Mouse (Mus musculus) midbrain, embryonic 14.5 days (tissue): ENCODE measurements around the gene Gabrb1. TPM values are rescaled to one million over a fixed set of nuclear protein-coding genes. Genes with fewer than 3 reads are reported as not detected.

Experiments used
- ATAC-seq: fragments of 200-750 bp; cut with Nextera tagmentation; 2 replicates; pipeline ENCODE4 v1.8.0; 2017; ENCODE audit warnings: moderate number of reproducible peaks, moderate library complexity; ENCODE audit not compliant: low FRiP score, low TSS enrichment
- DNase-seq: peaks from one replicate; pipeline ENCODE4 v3.0.0-alpha.2; 2015
- H3K27ac ChIP-seq: fragments of 300-500 bp; sonication (generic); replicated peaks from 2 replicates; pipeline ENCODE4 v1.5.1; 2014; ENCODE audit warnings: mild to moderate bottlenecking, low read depth, low read length, moderate library complexity
- H3K27me3 ChIP-seq: fragments of 300-500 bp; sonication (generic); 2 replicates; pipeline ENCODE4 v1.6.1; 2014; ENCODE audit warnings: low read length, control low read depth, mixed read lengths; ENCODE audit not compliant: control insufficient read depth, insufficient read depth
- H3K36me3 ChIP-seq: fragments of 300-500 bp; sonication (generic); 2 replicates; pipeline ENCODE4 v1.6.1; 2014; ENCODE audit warnings: low read length, control low read depth; ENCODE audit not compliant: control insufficient read depth, insufficient read depth
- H3K4me1 ChIP-seq: fragments of 300-500 bp; sonication (generic); 2 replicates; pipeline ENCODE4 v1.6.1; 2014; ENCODE audit warnings: mild to moderate bottlenecking, antibody characterized with exemption, low read length, control low read depth; ENCODE audit not compliant: control insufficient read depth, insufficient read depth
- H3K4me2 ChIP-seq: fragments of 300-500 bp; sonication (generic); 2 replicates; pipeline ENCODE4 v1.6.1; 2014; ENCODE audit warnings: mild to moderate bottlenecking, low read length, moderate library complexity
- H3K4me3 ChIP-seq: fragments of 300-500 bp; sonication (generic); replicated peaks from 2 replicates; pipeline ENCODE4 v1.5.1; 2014; ENCODE audit warnings: low read depth, low read length
- H3K9ac ChIP-seq: fragments of 300-500 bp; sonication (generic); replicated peaks from 2 replicates; pipeline ENCODE4 v1.6.1; 2014; ENCODE audit warnings: mild to moderate bottlenecking, low read length, moderate library complexity
- H3K9me3 ChIP-seq: fragments of 300-500 bp; sonication (generic); 2 replicates; pipeline ENCODE4 v1.6.1; 2016; ENCODE audit warnings: low read length, control low read depth, mixed read lengths; ENCODE audit not compliant: control insufficient read depth
- WGBS: fragments of 180-500 bp; shearing (Covaris S2); extraction: QIAGEN DNeasy Blood & Tissue Kit; methylation state at CpG from one replicate; pipeline ENCODE4 v1.1.7; 2014; 5-methylcytosine and 5-hydroxymethylcytosine counted together
- polyA plus RNA-seq: library from polyadenylated mRNA; unstranded; fragments of >200 nt; fragmentation: Nextera tagmentation; extraction: Ambion mirVana; gene quantifications from 2 replicates; pipeline ENCODE4 v1.2.1, GENCODE M21; 2014

Gabrb1 gene
- polyA plus RNA-seq, 1 experiment from 2014 or later: 18.8 TPM

DNA sequence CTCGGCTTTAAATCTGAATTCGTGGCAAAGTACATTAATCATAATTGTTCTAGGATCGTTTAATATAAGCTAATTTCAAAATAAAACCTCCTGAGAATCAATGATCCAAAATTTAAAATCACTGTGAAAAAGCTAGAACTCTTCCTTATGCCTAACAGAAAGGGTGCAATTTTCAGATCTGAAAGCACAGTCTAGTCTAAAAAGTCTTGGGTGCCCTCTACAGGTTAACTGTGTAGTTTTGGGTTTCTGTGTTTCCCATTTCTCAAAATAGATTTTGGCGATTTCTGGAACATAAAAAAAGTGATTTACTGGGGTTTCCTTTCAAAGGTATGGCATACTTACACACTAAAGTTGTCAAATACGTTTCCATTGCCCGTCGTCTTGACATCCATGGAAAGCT lies 436.7 kb downstream of the Gabrb1 start:
- Histone ChIP-seq H3K4me1 (no peaks in the 10 kb centered on the region), H3K27ac (no peak overlapping the region), H3K9ac (no peak overlapping the region), H3K36me3 (no peaks in the 10 kb centered on the region), H3K4me2 (no peak overlapping the region), H3K27me3 (no peaks in the 10 kb centered on the region), H3K9me3 (no peaks in the 10 kb centered on the region), H3K4me3 (no peak overlapping the region)
- peak; percentile 84 for DNase-seq
- no peak for ATAC-seq
- WGBS: 62% methylated on average over 7 of the region's 7 CpGs

DNA sequence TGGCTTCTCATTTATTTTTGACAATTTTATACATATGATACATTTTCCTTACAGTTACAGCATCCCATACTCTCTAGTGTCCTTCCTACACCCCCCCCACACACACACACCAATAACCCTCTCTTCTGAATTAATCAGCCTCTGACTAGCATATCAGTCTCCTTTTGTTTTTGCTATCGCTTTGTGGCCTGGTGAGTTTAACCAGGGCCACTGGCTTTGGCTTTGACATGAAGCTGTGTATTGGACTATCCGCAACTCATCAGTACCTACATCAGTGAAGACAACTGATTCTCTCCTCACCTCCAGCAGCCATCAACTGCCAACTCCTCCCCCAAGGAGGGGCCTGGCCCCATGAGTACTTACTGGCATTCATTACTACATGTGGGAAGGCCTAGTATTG lies 437.1 kb downstream of the Gabrb1 start:
- no peak for DNase-seq
- Histone ChIP-seq H3K36me3 (no peaks in the 10 kb centered on the region), H3K4me2 (no peak overlapping the region), H3K27ac (no peak overlapping the region), H3K4me3 (no peak overlapping the region), H3K9me3 (no peaks in the 10 kb centered on the region), H3K9ac (no peak overlapping the region), H3K27me3 (no peaks in the 10 kb centered on the region), H3K4me1 (no peaks in the 10 kb centered on the region)
- WGBS: 90% methylated on average over 2 of the region's 2 CpGs
- ATAC-seq: no peak

DNA sequence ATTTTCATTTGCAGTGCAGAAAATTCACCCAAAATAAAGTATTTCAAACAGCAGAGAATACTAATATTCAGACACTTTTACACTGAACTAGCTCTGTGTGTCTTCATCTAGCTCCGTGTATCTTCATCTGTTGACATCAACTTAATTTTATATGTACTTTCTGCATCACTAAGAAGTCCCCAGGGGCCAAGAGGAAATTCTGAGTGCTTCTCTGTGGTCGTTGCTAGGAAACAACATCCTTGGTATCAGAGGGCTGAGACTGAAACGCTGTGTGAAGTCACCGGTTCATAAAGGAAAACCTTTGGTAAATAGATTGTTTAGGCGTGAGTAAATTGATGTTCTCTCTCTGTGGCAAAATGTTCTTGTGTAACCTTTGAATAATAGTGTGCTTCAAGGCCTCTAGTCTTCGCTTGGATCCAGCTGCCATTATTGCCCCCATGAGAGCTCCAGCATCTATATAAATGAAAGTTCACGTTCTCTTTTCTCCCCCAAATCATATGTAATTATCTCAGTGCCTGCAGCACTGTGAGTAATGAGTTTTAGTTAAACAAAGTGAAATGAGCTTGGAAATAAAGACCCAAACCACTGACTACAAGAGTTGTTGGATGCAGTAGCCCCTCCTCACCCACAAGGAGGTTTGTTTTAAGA lies 446.5 kb downstream of the Gabrb1 start:
- 49% methylated on average over 7 of the region's 7 CpGs for WGBS
- H3K4me2 ChIP-seq: no peak overlapping the region
- no peak overlapping the region for H3K27ac ChIP-seq
- H3K9ac ChIP-seq: no peak overlapping the region
- no peaks in the 10 kb centered on the region for H3K36me3 ChIP-seq
- no peaks in the 10 kb centered on the region for H3K4me1 ChIP-seq
- H3K4me3 ChIP-seq: no peak overlapping the region
- DNase-seq: peak; percentile 68
- ATAC-seq: peak; percentile 40; the same call in 1 of the 2 replicates
- H3K9me3 ChIP-seq: no peaks in the 10 kb centered on the region
- no peaks in the 10 kb centered on the region for H3K27me3 ChIP-seq

DNA sequence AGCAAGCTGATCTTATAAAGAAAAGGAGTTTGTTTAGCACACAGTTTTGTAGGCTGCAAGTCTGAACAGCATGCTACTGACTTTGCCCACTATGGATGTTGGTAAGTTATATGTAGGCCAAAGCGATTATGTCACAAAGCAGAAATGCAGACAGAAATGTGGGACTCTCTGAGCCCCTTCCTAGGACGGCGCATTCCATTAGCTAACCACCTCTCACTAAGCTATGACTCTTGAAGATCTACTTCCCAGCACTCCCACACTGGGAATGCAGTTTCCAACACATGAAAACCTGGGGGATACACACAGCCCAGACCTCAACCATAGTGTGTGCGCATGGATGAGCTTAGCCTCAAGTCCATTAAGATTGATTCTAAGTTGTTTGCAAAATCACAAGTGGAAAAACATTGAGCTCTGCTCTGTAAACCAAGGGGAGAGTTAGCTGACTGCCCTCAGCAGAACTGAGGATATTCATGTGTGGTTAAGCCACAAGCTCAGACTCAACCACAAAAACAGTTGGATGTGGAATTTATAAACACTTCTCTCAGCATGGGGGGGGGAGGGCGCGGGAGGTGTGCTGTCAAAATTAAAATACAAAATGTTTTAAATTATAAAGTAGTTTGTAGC lies 464.6 kb downstream of the Gabrb1 start:
- DNase-seq (no peak), ATAC-seq (no peak)
- Histone ChIP-seq H3K4me2 (no peak overlapping the region), H3K4me1 (no peaks in the 10 kb centered on the region), H3K36me3 (no peaks in the 10 kb centered on the region), H3K9ac (no peak overlapping the region), H3K27ac (no peak overlapping the region), H3K4me3 (no peak overlapping the region), H3K9me3 (no peaks in the 10 kb centered on the region), H3K27me3 (no peaks in the 10 kb centered on the region)
- WGBS: 96% methylated on average over 6 of the region's 6 CpGs

DNA sequence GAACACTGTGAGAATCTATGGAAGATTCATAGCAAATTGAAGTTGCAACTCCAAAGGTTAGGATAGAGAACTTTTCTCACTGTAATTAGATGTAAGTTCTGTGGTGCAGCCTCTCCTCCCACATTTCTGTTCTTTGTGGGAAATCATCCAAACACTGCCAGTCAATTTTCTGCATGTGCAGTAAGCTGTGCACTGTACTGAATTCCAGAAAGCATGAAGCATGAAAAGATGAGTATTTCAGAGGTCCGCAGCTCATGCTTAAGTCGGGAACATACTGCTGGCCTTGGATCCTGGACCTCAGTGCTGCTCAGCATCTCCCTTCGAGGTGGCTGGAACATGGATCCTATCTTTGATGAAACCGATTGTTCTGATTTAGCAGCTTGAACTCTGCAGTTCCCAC lies 468.8 kb downstream of the Gabrb1 start:
- WGBS: 91% methylated on average over 4 of the region's 4 CpGs
- Histone ChIP-seq H3K27me3 (no peaks in the 10 kb centered on the region), H3K4me3 (no peak overlapping the region), H3K36me3 (no peaks in the 10 kb centered on the region), H3K4me1 (no peaks in the 10 kb centered on the region), H3K9me3 (no peaks in the 10 kb centered on the region), H3K27ac (no peak overlapping the region), H3K9ac (no peak overlapping the region), H3K4me2 (no peak overlapping the region)
- ATAC-seq (no peak), DNase-seq (no peak)

DNA sequence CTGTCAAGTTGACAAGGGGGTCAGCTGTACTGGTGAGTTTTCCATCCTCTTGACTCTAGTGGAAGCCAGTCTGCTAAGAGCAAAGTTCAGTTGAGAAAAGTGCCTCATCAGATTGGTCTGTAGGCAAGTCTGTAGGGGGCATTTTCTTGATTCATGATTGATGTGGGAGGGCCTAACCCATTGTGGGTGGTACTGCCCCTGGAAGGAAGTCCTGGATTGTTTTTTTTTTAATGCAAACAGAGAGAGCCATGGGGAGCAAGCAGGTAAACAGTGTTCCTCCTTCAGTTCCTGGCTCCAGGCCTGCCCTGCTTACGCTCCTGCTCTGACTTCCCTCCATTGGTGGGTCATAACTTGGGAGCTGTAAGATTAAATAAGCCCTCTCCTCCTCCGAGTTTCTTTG lies 476.0 kb downstream of the Gabrb1 start:
- no peak for DNase-seq
- H3K36me3 ChIP-seq: no peaks in the 10 kb centered on the region
- H3K4me2 ChIP-seq: no peak overlapping the region
- no peaks in the 10 kb centered on the region for H3K27me3 ChIP-seq
- H3K27ac ChIP-seq: no peak overlapping the region
- H3K4me3 ChIP-seq: no peak overlapping the region
- H3K9me3 ChIP-seq: no peaks in the 10 kb centered on the region
- no peak overlapping the region for H3K9ac ChIP-seq
- WGBS: 65% methylated on average over 2 of the region's 2 CpGs
- no peak for ATAC-seq
- H3K4me1 ChIP-seq: no peaks in the 10 kb centered on the region

DNA sequence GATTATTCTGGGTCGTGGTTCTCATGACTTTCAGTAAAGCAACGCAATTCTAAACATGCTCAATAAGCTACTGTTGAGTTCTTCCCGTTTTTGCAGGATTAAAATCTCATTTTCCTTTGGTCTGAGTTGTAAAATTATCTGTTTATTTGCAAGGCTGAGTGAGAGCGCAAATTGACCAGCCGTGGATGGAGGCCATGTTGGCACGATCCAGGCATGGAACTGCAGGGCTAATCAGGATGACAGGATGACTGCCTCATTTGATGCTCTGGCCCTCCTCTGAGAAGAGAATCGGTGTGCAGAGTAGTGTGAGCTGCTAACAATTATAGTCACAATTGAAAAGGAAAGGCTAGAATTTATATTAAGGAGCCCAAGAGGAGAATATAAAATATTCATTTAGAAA lies 480.3 kb downstream of the Gabrb1 start:
- 78% methylated on average over 7 of the region's 7 CpGs for WGBS
- Histone ChIP-seq H3K4me1 (no peaks in the 10 kb centered on the region), H3K4me3 (no peak overlapping the region), H3K36me3 (no peaks in the 10 kb centered on the region), H3K27ac (no peak overlapping the region), H3K27me3 (no peaks in the 10 kb centered on the region), H3K9me3 (no peaks in the 10 kb centered on the region), H3K4me2 (no peak overlapping the region), H3K9ac (no peak overlapping the region)
- DNase-seq: no peak
- ATAC-seq: no peak

DNA sequence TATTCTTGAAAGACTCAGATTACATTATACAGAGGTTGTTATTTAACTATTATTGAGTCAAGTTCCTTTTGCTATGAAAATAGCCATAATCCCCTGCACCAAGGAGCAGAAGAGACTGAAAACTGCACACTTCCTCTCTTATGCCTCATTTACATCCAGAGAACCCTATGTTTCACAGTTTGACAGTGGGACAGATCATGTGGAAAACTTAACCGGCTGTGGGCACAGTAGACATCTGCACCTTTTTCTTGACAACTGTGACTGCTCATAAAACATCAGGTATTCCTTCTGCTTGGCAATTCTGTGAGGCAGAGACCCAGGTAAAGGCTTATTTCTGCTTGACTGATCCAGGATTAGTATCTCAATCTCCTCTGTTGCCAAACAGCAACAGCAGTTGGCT lies 481.7 kb downstream of the Gabrb1 start:
- no peak overlapping the region for H3K4me3 ChIP-seq
- H3K27me3 ChIP-seq: no peaks in the 10 kb centered on the region
- DNase-seq (no peak), ATAC-seq (no peak)
- H3K9ac ChIP-seq: no peak overlapping the region
- no peak overlapping the region for H3K27ac ChIP-seq
- no peaks in the 10 kb centered on the region for H3K9me3 ChIP-seq
- no peaks in the 10 kb centered on the region for H3K4me1 ChIP-seq
- H3K4me2 ChIP-seq: no peak overlapping the region
- H3K36me3 ChIP-seq: no peaks in the 10 kb centered on the region
- 65% methylated on average over 1 of the region's 1 CpGs for WGBS

DNA sequence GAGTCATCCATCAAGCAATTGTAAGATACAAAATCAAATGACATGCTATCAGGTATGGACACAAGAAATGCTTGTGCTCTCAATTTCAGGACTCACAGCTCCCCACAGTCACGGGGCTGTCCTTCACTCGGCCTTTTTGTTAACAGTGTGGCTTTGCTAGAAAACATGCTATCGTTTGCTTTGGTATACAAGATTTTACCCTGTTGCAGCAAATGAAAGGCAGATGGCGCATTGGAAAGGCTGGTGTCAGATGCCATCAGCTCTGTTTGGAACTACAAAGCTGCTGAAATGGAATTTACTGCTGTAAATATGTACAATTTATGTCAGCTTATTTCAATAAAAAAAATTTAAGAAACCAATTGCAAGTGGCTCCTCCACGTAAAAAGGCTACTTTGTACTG lies 490.8 kb downstream of the Gabrb1 start:
- DNase-seq (peak; percentile 21), ATAC-seq (no peak)
- H3K27me3 ChIP-seq: no peaks in the 10 kb centered on the region
- H3K4me2 ChIP-seq: no peak overlapping the region
- no peak overlapping the region for H3K9ac ChIP-seq
- H3K4me3 ChIP-seq: no peak overlapping the region
- H3K9me3 ChIP-seq: no peaks in the 10 kb centered on the region
- H3K36me3 ChIP-seq: no peaks in the 10 kb centered on the region
- no peak overlapping the region for H3K27ac ChIP-seq
- H3K4me1 ChIP-seq: 0 out of 2 replicates have a peak, but pooled peaks cover 8% of the 10 kb centered on the region
- 37% methylated on average over 5 of the region's 5 CpGs for WGBS
